Mouse (Mus musculus): ENCODE measurements at regions not wholly inside any gene's neighbourhood (a gene's known extent, or its start where the extent isn't known, plus 50 kb on each side); places are given as distances from the start of the nearest gene placed in this dataset.

GRCm38 (mm10) chr9:23969736-23970135, 128.1 kb upstream of the Npsr1 start:
- H3K9me3 ChIP-seq (replicated peaks; ENCODE audit: low read length): no peaks in the 10 kb centered on the region
- ATAC-seq (replicated peaks; ENCODE audit: low FRiP score, low read depth): no peak
- no peaks in the 10 kb centered on the region for H3K36me3 ChIP-seq (ENCODE audit: insufficient read depth, low read length)
- WGBS: 79% methylated on average over 2 of the region's 2 CpGs
- H3K9ac ChIP-seq (ENCODE audit: low read depth, low read length): no peak overlapping the region
- no peaks in the 10 kb centered on the region for H3K4me1 ChIP-seq (replicated peaks; ENCODE audit: insufficient read depth, low read length)
- TF ChIP-seq CTCF (IDR thresholded peaks at IDR 0.05; ENCODE audit: low read depth): no peak
- no peaks in the 10 kb centered on the region for H3K27me3 ChIP-seq (ENCODE audit: insufficient read depth, low read length)
- no peak for DNase-seq (ENCODE audit: low spot score)
- H3K4me2 ChIP-seq (ENCODE audit: low read length): no peak overlapping the region
- no peak overlapping the region for H3K27ac ChIP-seq
- H3K4me3 ChIP-seq (replicated peaks; ENCODE audit: low read depth, low read length): no peak overlapping the region

- no peak overlapping the region for H3K9ac ChIP-seq (ENCODE audit: low read depth, low read length)
- no peak overlapping the region for H3K4me2 ChIP-seq (ENCODE audit: low read length)
- DNase-seq (ENCODE audit: low spot score) (no peak), ATAC-seq (replicated peaks; ENCODE audit: low FRiP score, low read depth) (no peak)
- no peaks in the 10 kb centered on the region for H3K4me1 ChIP-seq (replicated peaks; ENCODE audit: insufficient read depth, low read length)
- no peak overlapping the region for H3K4me3 ChIP-seq (replicated peaks; ENCODE audit: low read depth, low read length)
- H3K27me3 ChIP-seq (ENCODE audit: insufficient read depth, low read length): no peaks in the 10 kb centered on the region
- no peak for TF ChIP-seq CTCF (IDR thresholded peaks at IDR 0.05; ENCODE audit: low read depth)
- no peak overlapping the region for H3K27ac ChIP-seq
- H3K9me3 ChIP-seq (replicated peaks; ENCODE audit: low read length): no peaks in the 10 kb centered on the region
- 56% methylated on average over 1 of the region's 1 CpGs for WGBS
- H3K36me3 ChIP-seq (ENCODE audit: insufficient read depth, low read length): no peaks in the 10 kb centered on the region
Measured at GRCm38 (mm10) chr9:23973206-23973605, 124.6 kb upstream of the Npsr1 start.

GRCm38 (mm10) chr9:23977574-23977973, 120.2 kb upstream of the Npsr1 start:
- H3K27ac ChIP-seq: no peak overlapping the region
- no peak overlapping the region for H3K4me2 ChIP-seq (ENCODE audit: low read length)
- no peak overlapping the region for H3K4me3 ChIP-seq (replicated peaks; ENCODE audit: low read depth, low read length)
- no peaks in the 10 kb centered on the region for H3K36me3 ChIP-seq (ENCODE audit: insufficient read depth, low read length)
- no peak for TF ChIP-seq CTCF (IDR thresholded peaks at IDR 0.05; ENCODE audit: low read depth)
- no peak overlapping the region for H3K9ac ChIP-seq (ENCODE audit: low read depth, low read length)
- ATAC-seq (replicated peaks; ENCODE audit: low FRiP score, low read depth): no peak
- DNase-seq (ENCODE audit: low spot score): no peak
- H3K27me3 ChIP-seq (ENCODE audit: insufficient read depth, low read length): no peaks in the 10 kb centered on the region
- H3K4me1 ChIP-seq (replicated peaks; ENCODE audit: insufficient read depth, low read length): no peaks in the 10 kb centered on the region
- 62% methylated on average over 4 of the region's 4 CpGs for WGBS
- H3K9me3 ChIP-seq (replicated peaks; ENCODE audit: low read length): no peaks in the 10 kb centered on the region

- DNase-seq (ENCODE audit: low spot score) (no peak), ATAC-seq (replicated peaks; ENCODE audit: low FRiP score, low read depth) (no peak)
- Histone ChIP-seq H3K9me3 (replicated peaks; ENCODE audit: low read length) (no peaks in the 10 kb centered on the region), H3K4me1 (replicated peaks; ENCODE audit: insufficient read depth, low read length) (no peaks in the 10 kb centered on the region), H3K4me3 (replicated peaks; ENCODE audit: low read depth, low read length) (no peak overlapping the region), H3K36me3 (ENCODE audit: insufficient read depth, low read length) (no peaks in the 10 kb centered on the region), H3K4me2 (ENCODE audit: low read length) (no peak overlapping the region), H3K9ac (ENCODE audit: low read depth, low read length) (no peak overlapping the region), H3K27me3 (ENCODE audit: insufficient read depth, low read length) (no peaks in the 10 kb centered on the region), H3K27ac (no peak overlapping the region)
- TF ChIP-seq CTCF (IDR thresholded peaks at IDR 0.05; ENCODE audit: low read depth): no peak
- WGBS: 83% methylated on average over 1 of the region's 1 CpGs
Measured at GRCm38 (mm10) chr9:24006353-24006752, 91.4 kb upstream of the Npsr1 start.

GRCm38 (mm10) chr9:24038274-24038673, 59.5 kb upstream of the Npsr1 start:
- DNase-seq (ENCODE audit: low spot score) (no peak), ATAC-seq (replicated peaks; ENCODE audit: low FRiP score, low read depth) (no peak)
- Histone ChIP-seq H3K4me1 (replicated peaks; ENCODE audit: insufficient read depth, low read length) (no peaks in the 10 kb centered on the region), H3K9ac (ENCODE audit: low read depth, low read length) (no peak overlapping the region), H3K27ac (no peak overlapping the region), H3K27me3 (ENCODE audit: insufficient read depth, low read length) (no peaks in the 10 kb centered on the region), H3K4me3 (replicated peaks; ENCODE audit: low read depth, low read length) (no peak overlapping the region), H3K4me2 (ENCODE audit: low read length) (no peak overlapping the region), H3K9me3 (replicated peaks; ENCODE audit: low read length) (no peaks in the 10 kb centered on the region), H3K36me3 (ENCODE audit: insufficient read depth, low read length) (no peaks in the 10 kb centered on the region)
- WGBS: 66% methylated on average over 4 of the region's 4 CpGs
- TF ChIP-seq CTCF (IDR thresholded peaks at IDR 0.05; ENCODE audit: low read depth): no peak
